Mouse (Mus musculus) forebrain, postnatal 0 days (tissue): ENCODE results near the gene Zscan26. TPM values are rescaled to one million over a fixed set of nuclear protein-coding genes. Genes with fewer than 3 reads are reported as not detected.
"Not testable (repeated sequence)": the region's sequence is repeated elsewhere in the genome, so short reads cannot be mapped to it uniquely, and the experiment has no call there.

Source experiments
- ATAC-seq: fragments of 200-750 bp; cut with Nextera tagmentation; 2 replicates; pipeline ENCODE4 v1.8.0; 2017; ENCODE audit warnings: mild to moderate bottlenecking, moderate library complexity
- DNase-seq: peaks from one replicate; pipeline ENCODE4 v3.0.0-alpha.2; 2015
- H3K27ac ChIP-seq: fragments of 300-500 bp; sonication (generic); 2 replicates; pipeline ENCODE4 v1.5.1; 2014; ENCODE audit warnings: low read depth, mild to moderate bottlenecking, antibody characterized with exemption, low read length, moderate library complexity, mixed read lengths
- H3K27me3 ChIP-seq: fragments of 300-500 bp; sonication (generic); 2 replicates; pipeline ENCODE4 v1.6.1; 2014; ENCODE audit warnings: mild to moderate bottlenecking, low read length, mixed read lengths; ENCODE audit not compliant: insufficient read depth
- H3K36me3 ChIP-seq: fragments of 300-500 bp; sonication (generic); 2 replicates; pipeline ENCODE4 v1.6.1; 2014; ENCODE audit warnings: mild to moderate bottlenecking, moderate library complexity; ENCODE audit not compliant: insufficient read depth
- H3K4me1 ChIP-seq: fragments of 300-500 bp; sonication (generic); 2 replicates; pipeline ENCODE4 v1.6.1; 2014; ENCODE audit warnings: antibody characterized with exemption; ENCODE audit not compliant: insufficient read depth
- H3K4me2 ChIP-seq: fragments of 300-500 bp; sonication (generic); 2 replicates; pipeline ENCODE4 v1.6.1; 2014; ENCODE audit warnings: low read depth, mild to moderate bottlenecking, moderate library complexity
- H3K4me3 ChIP-seq: fragments of 300-500 bp; sonication (generic); 2 replicates; pipeline ENCODE4 v1.5.1; 2014; ENCODE audit warnings: low read depth, low read length, mixed read lengths
- H3K9ac ChIP-seq: fragments of 300-500 bp; sonication (generic); 2 replicates; pipeline ENCODE4 v1.6.1; 2014; ENCODE audit warnings: mild to moderate bottlenecking
- H3K9me3 ChIP-seq: fragments of 300-500 bp; sonication (generic); 2 replicates; pipeline ENCODE4 v1.6.1; 2016; ENCODE audit warnings: low read length
- CTCF ChIP-seq: sonication (generic); IDR thresholded peaks from 2 replicates; pipeline ENCODE4 v1.5.1; 2016; ENCODE audit warnings: antibody characterized with exemption, control low read depth, low read depth
- WGBS: fragments of 180-500 bp; shearing (Covaris S2); extraction: QIAGEN DNeasy Blood & Tissue Kit; methylation state at CpG from one replicate; pipeline ENCODE4 v1.1.7; 2014; 5-methylcytosine and 5-hydroxymethylcytosine counted together
- microRNA counts: library from miRNA; unstranded; fragments of <30 nt; microRNA quantifications from one replicate; lab custom pipeline; 2015
- microRNA-seq, 2 experiments: library from miRNA; unstranded; fragments of <30 nt; microRNA quantifications; one replicate each; pipeline ENCODE4; 2016
- polyA plus RNA-seq: library from polyadenylated mRNA; unstranded; fragments of >200 nt; fragmentation: Nextera tagmentation; extraction: Ambion mirVana; gene quantifications from 2 replicates; pipeline ENCODE4 v1.2.1, GENCODE M21; 2015
- total RNA-seq: library from RNA; depleted of rRNA; stranded (reverse); fragments of >200 nt; gene quantifications from 2 replicates; pipeline ENCODE4 v1.2.3, GENCODE M21; 2014; rRNA removed

Gene Zscan26
- total and polyA plus RNA-seq, 2 experiments from 2014 or later: 16.7 to 27.1 TPM

GRCm38 (mm10) chr13:21401166-21401565 is 52.4 kb downstream of the Zscan26 start:
- H3K36me3 ChIP-seq: peaks cover 3% of the 10 kb centered on the region; the same call in 1 of the 2 replicates
- H3K9me3 ChIP-seq: no peaks in the 10 kb centered on the region
- no peak overlapping the region for H3K27ac ChIP-seq
- no peak for ATAC-seq
- no peaks in the 10 kb centered on the region for H3K27me3 ChIP-seq
- H3K4me2 ChIP-seq: peak overlapping the region; percentile 63
- H3K4me3 ChIP-seq: peak overlapping the region; percentile 95
- peaks cover 14% of the 10 kb centered on the region; the same call in 1 of the 2 replicates for H3K4me1 ChIP-seq
- TF ChIP-seq CTCF: no peak
- H3K9ac ChIP-seq: no peak overlapping the region
- DNase-seq: no peak
- WGBS: 77% methylated on average over 3 of the region's 3 CpGs

DNA sequence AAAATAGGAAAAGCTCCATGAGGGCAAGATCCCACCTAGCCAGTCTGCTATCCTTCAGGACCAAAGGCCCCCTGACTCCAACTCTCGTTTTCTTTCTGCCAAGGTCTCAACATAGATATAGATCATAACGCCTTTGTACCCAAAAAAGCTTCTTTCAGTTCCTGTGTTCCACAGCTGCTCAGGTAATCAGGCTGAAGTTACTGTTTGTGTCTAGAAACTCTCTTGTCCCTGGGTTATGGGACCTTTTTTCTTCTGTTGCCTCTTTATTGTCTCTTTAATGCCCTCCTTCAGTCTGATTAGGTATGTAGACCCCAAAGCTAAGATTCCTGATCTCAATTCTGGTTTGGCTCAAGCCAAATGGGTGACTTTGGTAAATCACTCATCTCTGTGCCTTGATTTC is 56.0 kb downstream of the Zscan26 start:
- Histone ChIP-seq H3K27ac (no peak overlapping the region), H3K4me1 (peaks cover 11% of the 10 kb centered on the region; the same call in 1 of the 2 replicates), H3K36me3 (peaks cover 22% of the 10 kb centered on the region), H3K4me3 (no peak overlapping the region), H3K27me3 (no peaks in the 10 kb centered on the region), H3K4me2 (no peak overlapping the region), H3K9me3 (no peaks in the 10 kb centered on the region), H3K9ac (no peak overlapping the region)
- 91% methylated on average over 2 of the region's 2 CpGs for WGBS
- DNase-seq (no peak), ATAC-seq (no peak)
- TF ChIP-seq CTCF: no peak

DNA sequence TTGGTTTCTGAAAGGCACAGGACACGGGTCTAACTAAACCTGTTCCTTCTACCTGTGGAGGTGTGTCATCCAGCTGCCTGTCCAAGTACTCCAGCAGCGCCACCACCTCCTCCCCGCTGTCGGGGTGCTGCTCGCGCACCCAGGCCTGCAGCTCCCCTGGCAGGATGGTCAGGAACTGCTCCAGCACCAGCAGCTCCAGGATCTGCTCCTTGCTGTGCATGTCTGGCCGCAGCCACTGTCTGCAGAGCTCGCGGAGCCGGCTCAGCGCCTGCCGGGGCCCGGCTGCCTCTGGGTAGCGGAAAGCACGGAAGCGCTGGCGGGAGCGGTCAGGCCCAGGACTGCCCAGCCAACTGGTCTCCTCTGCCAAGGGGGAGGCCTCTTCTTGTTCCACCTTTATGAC is 57.5 kb downstream of the Zscan26 start:
- H3K4me1 ChIP-seq, H3K27me3 ChIP-seq, H3K9ac ChIP-seq, DNase-seq, H3K27ac ChIP-seq, H3K4me3 ChIP-seq, H3K4me2 ChIP-seq, H3K9me3 ChIP-seq: not testable (repeated sequence)
- whole genome bisulfite sequencing: 96% methylated on average over 14 of the region's 18 CpGs
- H3K36me3 ChIP-seq: peaks cover 34% of the 10 kb centered on the region
- ATAC-seq: peak; percentile 43; the same call in 1 of the 2 replicates

DNA sequence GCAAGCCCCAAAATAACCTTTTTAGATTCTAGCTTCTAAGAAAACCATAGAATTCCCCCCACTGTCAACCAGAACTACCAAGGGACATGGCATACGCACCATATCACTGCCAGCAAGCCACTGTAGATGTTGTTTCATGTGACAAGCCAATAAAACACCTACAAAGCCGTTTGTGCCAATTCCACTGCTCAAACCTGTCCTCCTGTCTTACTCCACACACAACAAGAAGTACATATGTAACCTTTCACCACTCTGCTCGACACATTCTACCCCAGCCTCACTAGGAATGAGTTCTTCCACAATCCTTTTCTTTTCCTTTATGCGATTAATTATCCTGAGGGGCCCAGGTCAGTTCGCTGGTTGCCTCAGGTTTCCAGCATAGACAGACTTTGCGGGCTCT is 57.9 kb downstream of the Zscan26 start:
- Histone ChIP-seq H3K4me3 (no peak overlapping the region), H3K36me3 (peaks cover 39% of the 10 kb centered on the region), H3K4me1 (0 out of 2 replicates have a peak, but pooled peaks cover 3% of the 10 kb centered on the region), H3K4me2 (no peak overlapping the region), H3K27me3 (no peaks in the 10 kb centered on the region), H3K27ac (no peak overlapping the region), H3K9ac (no peak overlapping the region), H3K9me3 (no peaks in the 10 kb centered on the region)
- TF ChIP-seq CTCF: no peak
- DNase-seq: no peak
- 95% methylated on average over 6 of the region's 6 CpGs for WGBS
- ATAC-seq: no peak

GRCm38 (mm10) chr13:21395211-21395610 is 58.3 kb downstream of the Zscan26 start:
- Histone ChIP-seq H3K9me3 (no peaks in the 10 kb centered on the region), H3K27ac (no peak overlapping the region), H3K36me3 (peaks cover 43% of the 10 kb centered on the region), H3K9ac (no peak overlapping the region), H3K4me3 (no peak overlapping the region), H3K4me2 (no peak overlapping the region), H3K27me3 (no peaks in the 10 kb centered on the region), H3K4me1 (0 out of 2 replicates have a peak, but pooled peaks cover 3% of the 10 kb centered on the region)
- ATAC-seq: no peak
- no peak for TF ChIP-seq CTCF
- WGBS: 100% methylated on average over 1 of the region's 1 CpGs
- no peak for DNase-seq

MicroRNAs encoded within 50 kb of the gene (microRNA counts, 519-probe panel; counts per million panel counts)
- not detected for microRNA mmu-miR-1896 (lab: Ali Mortazavi, UCI)

Small RNA genes within 50 kb of the gene (microRNA-seq; reads per million reads assigned to microRNA genes)
- gene Mir1896 (0 reads per million in 2 experiments), gene Mir6942 (0.24 to 0.77 reads per million in 2 experiments)

Other genes starting within 250 kb of the Zscan26 start
- gene Gpx5, start 161.0 kb downstream of the Zscan26 start, total RNA-seq: not detected in 2 replicates
- not detected in 2 replicates for gene Gpx5, start 161.0 kb downstream of the Zscan26 start, polyA plus RNA-seq
- 0.15 TPM in 1 of 2 replicates, not detected in the other for gene Gpx6, start 141.6 kb downstream of the Zscan26 start, total RNA-seq
- gene Gpx6, start 141.6 kb downstream of the Zscan26 start, polyA plus RNA-seq: 0.11 and 0.14 TPM in 2 replicates
- gene Olfr1367, start 106.8 kb downstream of the Zscan26 start, total RNA-seq: not detected in 2 replicates
- gene Olfr1367, start 106.8 kb downstream of the Zscan26 start, polyA plus RNA-seq: not detected in 2 replicates
- 10.4 and 11.5 TPM in 2 replicates for gene Zscan12, start 90.9 kb downstream of the Zscan26 start, total RNA-seq
- gene Zscan12, start 90.9 kb downstream of the Zscan26 start, polyA plus RNA-seq: 7.2 and 8.1 TPM in 2 replicates
- gene Zkscan3, start 51.0 kb downstream of the Zscan26 start, total RNA-seq: 51.8 and 54.0 TPM in 2 replicates
- gene Zkscan3, start 51.0 kb downstream of the Zscan26 start, polyA plus RNA-seq: 42.2 and 45.6 TPM in 2 replicates
- 2.3 and 4.7 TPM in 2 replicates for gene Pgbd1, start 12.7 kb downstream of the Zscan26 start, total RNA-seq
- gene Pgbd1, start 12.7 kb downstream of the Zscan26 start, polyA plus RNA-seq: 0.83 and 1.5 TPM in 2 replicates
- gene Nkapl, start 14.8 kb upstream of the Zscan26 start, total RNA-seq: 0.69 and 1.3 TPM in 2 replicates
- gene Nkapl, start 14.8 kb upstream of the Zscan26 start, polyA plus RNA-seq: 1.8 and 2.7 TPM in 2 replicates
- 8.9 and 9.3 TPM in 2 replicates for gene Zkscan4, start 25.2 kb upstream of the Zscan26 start, total RNA-seq
- 4.2 and 6.1 TPM in 2 replicates for gene Zkscan4, start 25.2 kb upstream of the Zscan26 start, polyA plus RNA-seq
- 1.5 TPM in 1 of 2 replicates, not detected in the other for gene Gm10065, start 25.7 kb upstream of the Zscan26 start, total RNA-seq
- not detected in 2 replicates for gene Gm10065, start 25.7 kb upstream of the Zscan26 start, polyA plus RNA-seq
- gene AK157302, start 41.5 kb upstream of the Zscan26 start, total RNA-seq: 0.14 and 0.31 TPM in 2 replicates
- gene AK157302, start 41.5 kb upstream of the Zscan26 start, polyA plus RNA-seq: 0.42 and 0.54 TPM in 2 replicates
- 5.9 and 7.1 TPM in 2 replicates for gene Gm11273, start 47.7 kb upstream of the Zscan26 start, total RNA-seq
- 5.8 and 11.0 TPM in 2 replicates for gene Gm11273, start 47.7 kb upstream of the Zscan26 start, polyA plus RNA-seq
- 7.8 and 9.5 TPM in 2 replicates for gene Zkscan8, start 77.4 kb upstream of the Zscan26 start, total RNA-seq
- gene Zkscan8, start 77.4 kb upstream of the Zscan26 start, polyA plus RNA-seq: 1.3 and 2.2 TPM in 2 replicates
- gene Olfr1366, start 89.1 kb upstream of the Zscan26 start, total RNA-seq: not detected in 2 replicates
- gene Olfr1366, start 89.1 kb upstream of the Zscan26 start, polyA plus RNA-seq: 0.15 TPM in 2 replicates
- gene Olfr1535, start 106.2 kb upstream of the Zscan26 start, total RNA-seq: not detected in 2 replicates
- gene Olfr1535, start 106.2 kb upstream of the Zscan26 start, polyA plus RNA-seq: 0.06 and 0.07 TPM in 2 replicates
- gene Olfr1364, start 128.0 kb upstream of the Zscan26 start, total RNA-seq: not detected in 2 replicates
- gene Olfr1364, start 128.0 kb upstream of the Zscan26 start, polyA plus RNA-seq: not detected in 2 replicates
- not detected in 2 replicates for gene Olfr1362, start 160.3 kb upstream of the Zscan26 start, total RNA-seq
- gene Olfr1362, start 160.3 kb upstream of the Zscan26 start, polyA plus RNA-seq: not detected in 2 replicates
- gene Olfr11, start 188.8 kb upstream of the Zscan26 start, total RNA-seq: not detected in 2 replicates
- gene Olfr11, start 188.8 kb upstream of the Zscan26 start, polyA plus RNA-seq: not detected in 2 replicates
- gene Olfr1361, start 209.7 kb upstream of the Zscan26 start, total RNA-seq: not detected in 2 replicates
- not detected in 2 replicates for gene Olfr1361, start 209.7 kb upstream of the Zscan26 start, polyA plus RNA-seq
- not detected in 2 replicates for gene Olfr1360, start 223.7 kb upstream of the Zscan26 start, total RNA-seq
- not detected in 2 replicates for gene Olfr1360, start 223.7 kb upstream of the Zscan26 start, polyA plus RNA-seq
- not detected in 2 replicates for gene Olfr1359, start 244.4 kb upstream of the Zscan26 start, total RNA-seq
- not detected in 2 replicates for gene Olfr1359, start 244.4 kb upstream of the Zscan26 start, polyA plus RNA-seq